Mouse (Mus musculus) E14TG2a.4 (cell line): ENCODE data around the gene Kat2b.

Experiments
- CTCF ChIP-seq: conservative IDR thresholded peaks from 2 replicates; pipeline ENCODE4 v1.5.1; 2014; ENCODE audit warnings: low read length
- POU5F1 ChIP-seq: IDR thresholded peaks from 2 replicates; pipeline ENCODE4 v1.6.1; 2014; ENCODE audit warnings: low read length, borderline replicate concordance

- no peak for TF ChIP-seq CTCF
- TF ChIP-seq POU5F1, result no peak
These were observed 29.7 kb downstream of the Kat2b start for GRCm38 (mm10) chr17:53596314-53596882.
